Mouse (Mus musculus): ENCODE measurements at regions not wholly inside any gene's neighbourhood (a gene's known extent, or its start where the extent isn't known, plus 50 kb on each side); places are given as distances from the start of the nearest gene placed in this dataset.
"Not testable (repeated sequence)": the region's sequence is repeated elsewhere in the genome, so short reads cannot be mapped to it uniquely, and the experiment has no call there.

- no peak for DNase-seq (ENCODE audit: low spot score)
- WGBS = 76% methylated on average over 5 of the region's 5 CpGs
- H3K27me3 ChIP-seq (ENCODE audit: insufficient read depth, poor library complexity, severe bottlenecking) = peaks cover 6% of the 10 kb centered on the region; the same call in 1 of the 2 replicates
- no peak overlapping the region for H3K4me3 ChIP-seq
- H3K9me3 ChIP-seq = no peaks in the 10 kb centered on the region
- no peaks in the 10 kb centered on the region for H3K4me1 ChIP-seq
- no peaks in the 10 kb centered on the region for H3K36me3 ChIP-seq
- H3K27ac ChIP-seq = no peak overlapping the region
These were observed 126.0 kb upstream of the Syt13 start for GRCm38 (mm10) chr2:92788875-92789274.

GRCm38 (mm10) chr2:92790374-92790773 is 124.5 kb upstream of the Syt13 start:
- Histone ChIP-seq H3K4me1 (no peaks in the 10 kb centered on the region), H3K36me3 (no peaks in the 10 kb centered on the region), H3K27ac (no peak overlapping the region), H3K4me3 (no peak overlapping the region), H3K9me3 (no peaks in the 10 kb centered on the region), H3K27me3 (ENCODE audit: insufficient read depth, poor library complexity, severe bottlenecking) (peaks cover 6% of the 10 kb centered on the region; the same call in 1 of the 2 replicates)
- 95% methylated on average over 2 of the region's 2 CpGs for WGBS
- DNase-seq (ENCODE audit: low spot score) = no peak

- no peak overlapping the region for H3K4me3 ChIP-seq
- no peak for DNase-seq (ENCODE audit: low spot score)
These were observed 115.1 kb upstream of the Syt13 start for GRCm38 (mm10) chr2:92799770-92800169.

GRCm38 (mm10) chr2:92800667-92801066 is 114.2 kb upstream of the Syt13 start:
- Histone ChIP-seq H3K4me3 (no peak overlapping the region), H3K27ac (no peak overlapping the region), H3K9me3 (no peaks in the 10 kb centered on the region), H3K27me3 (ENCODE audit: insufficient read depth, poor library complexity, severe bottlenecking) (0 out of 2 replicates have a peak, but pooled peaks cover 13% of the 10 kb centered on the region), H3K36me3 (no peaks in the 10 kb centered on the region), H3K4me1 (peaks cover 10% of the 10 kb centered on the region; the same call in 1 of the 2 replicates)
- WGBS = 50% methylated on average over 5 of the region's 5 CpGs
- no peak for DNase-seq (ENCODE audit: low spot score)

More at GRCm38 (mm10) chr2:92799770-92800169, 115.1 kb upstream of the Syt13 start:
- H3K4me1 ChIP-seq = peaks cover 5% of the 10 kb centered on the region; the same call in 1 of the 2 replicates
- WGBS = 87% methylated on average over 4 of the region's 4 CpGs
- no peak overlapping the region for H3K27ac ChIP-seq
- H3K9me3 ChIP-seq = no peaks in the 10 kb centered on the region
- H3K36me3 ChIP-seq = no peaks in the 10 kb centered on the region
- H3K27me3 ChIP-seq (ENCODE audit: insufficient read depth, poor library complexity, severe bottlenecking) = 0 out of 2 replicates have a peak, but pooled peaks cover 13% of the 10 kb centered on the region

- H3K9me3 ChIP-seq = no peaks in the 10 kb centered on the region
- peaks cover 31% of the 10 kb centered on the region for H3K4me1 ChIP-seq
- H3K27me3 ChIP-seq (ENCODE audit: insufficient read depth, poor library complexity, severe bottlenecking) = peaks cover 27% of the 10 kb centered on the region
- 68% methylated on average over 1 of the region's 1 CpGs for WGBS
- H3K27ac ChIP-seq = peak overlapping the region; percentile 36; the same call in 1 of the 2 replicates
- no peak overlapping the region for H3K4me3 ChIP-seq
- DNase-seq (ENCODE audit: low spot score) = no peak
- H3K36me3 ChIP-seq = no peaks in the 10 kb centered on the region
These were observed 110.0 kb upstream of the Syt13 start for GRCm38 (mm10) chr2:92804916-92805315.

GRCm38 (mm10) chr2:92805761-92806160 is 109.1 kb upstream of the Syt13 start:
- H3K4me1 ChIP-seq = peaks cover 31% of the 10 kb centered on the region
- no peaks in the 10 kb centered on the region for H3K36me3 ChIP-seq
- WGBS = 37% methylated on average over 4 of the region's 4 CpGs
- no peaks in the 10 kb centered on the region for H3K9me3 ChIP-seq
- H3K27ac ChIP-seq = 0 out of 2 replicates have a peak overlapping the region, but pooled peaks have one; percentile 16
- DNase-seq (ENCODE audit: low spot score) = no peak
- H3K4me3 ChIP-seq = no peak overlapping the region
- peaks cover 32% of the 10 kb centered on the region for H3K27me3 ChIP-seq (ENCODE audit: insufficient read depth, poor library complexity, severe bottlenecking)

GRCm38 (mm10) chr2:92806481-92807195 is 108.3 kb upstream of the Syt13 start:
- DNase-seq (ENCODE audit: low spot score) = no peak
- Histone ChIP-seq H3K27ac (peak overlapping the region; percentile 13; the same call in 1 of the 2 replicates), H3K4me3 (no peak overlapping the region), H3K9me3 (no peaks in the 10 kb centered on the region), H3K36me3 (no peaks in the 10 kb centered on the region), H3K27me3 (ENCODE audit: insufficient read depth, poor library complexity, severe bottlenecking) (peaks cover 32% of the 10 kb centered on the region), H3K4me1 (peaks cover 27% of the 10 kb centered on the region)
- WGBS = 9% methylated on average over 5 of the region's 7 CpGs

GRCm38 (mm10) chr2:92807404-92807803 is 107.5 kb upstream of the Syt13 start:
- DNase-seq (ENCODE audit: low spot score) = no peak
- Histone ChIP-seq H3K4me3 (no peak overlapping the region), H3K36me3 (no peaks in the 10 kb centered on the region), H3K9me3 (no peaks in the 10 kb centered on the region), H3K27me3 (ENCODE audit: insufficient read depth, poor library complexity, severe bottlenecking) (peaks cover 33% of the 10 kb centered on the region), H3K4me1 (peaks cover 27% of the 10 kb centered on the region), H3K27ac (0 out of 2 replicates have a peak overlapping the region, but pooled peaks have one; percentile 2)
- WGBS = 10% methylated on average over 8 of the region's 8 CpGs

GRCm38 (mm10) chr2:92808121-92808520 is 106.8 kb upstream of the Syt13 start:
- Histone ChIP-seq H3K4me1 (peaks cover 27% of the 10 kb centered on the region), H3K9me3 (no peaks in the 10 kb centered on the region), H3K36me3 (no peaks in the 10 kb centered on the region), H3K27me3 (ENCODE audit: insufficient read depth, poor library complexity, severe bottlenecking) (peaks cover 38% of the 10 kb centered on the region), H3K4me3 (no peak overlapping the region), H3K27ac (no peak overlapping the region)
- no peak for DNase-seq (ENCODE audit: low spot score)
- 63% methylated on average over 4 of the region's 4 CpGs for WGBS

- Histone ChIP-seq H3K27me3 (ENCODE audit: insufficient read depth, poor library complexity, severe bottlenecking) (peaks cover 38% of the 10 kb centered on the region), H3K4me1 (peaks cover 27% of the 10 kb centered on the region), H3K36me3 (no peaks in the 10 kb centered on the region), H3K9me3 (no peaks in the 10 kb centered on the region), H3K4me3 (no peak overlapping the region), H3K27ac (no peak overlapping the region)
- DNase-seq (ENCODE audit: low spot score) = no peak
- 35% methylated on average over 3 of the region's 3 CpGs for WGBS
These were observed 105.7 kb upstream of the Syt13 start for GRCm38 (mm10) chr2:92809226-92809625.

- Histone ChIP-seq H3K27me3 (ENCODE audit: insufficient read depth, poor library complexity, severe bottlenecking) (peaks cover 38% of the 10 kb centered on the region), H3K9me3 (no peaks in the 10 kb centered on the region), H3K36me3 (no peaks in the 10 kb centered on the region), H3K4me1 (peaks cover 25% of the 10 kb centered on the region), H3K4me3 (no peak overlapping the region), H3K27ac (no peak overlapping the region)
- WGBS = 74% methylated on average over 4 of the region's 4 CpGs
- no peak for DNase-seq (ENCODE audit: low spot score)
These were observed 105.1 kb upstream of the Syt13 start for GRCm38 (mm10) chr2:92809681-92810323.

GRCm38 (mm10) chr2:92810956-92811355 is 103.9 kb upstream of the Syt13 start:
- H3K27ac ChIP-seq; H3K36me3 ChIP-seq; DNase-seq (ENCODE audit: low spot score); H3K9me3 ChIP-seq; H3K4me3 ChIP-seq: not testable (repeated sequence)
- H3K4me1 ChIP-seq = peaks cover 18% of the 10 kb centered on the region
- H3K27me3 ChIP-seq (ENCODE audit: insufficient read depth, poor library complexity, severe bottlenecking) = peaks cover 38% of the 10 kb centered on the region
- WGBS = 8% methylated on average over 6 of the region's 6 CpGs

GRCm38 (mm10) chr2:92813028-92813427 is 101.9 kb upstream of the Syt13 start:
- DNase-seq (ENCODE audit: low spot score) = no peak
- no peaks in the 10 kb centered on the region for H3K9me3 ChIP-seq
- H3K36me3 ChIP-seq = no peaks in the 10 kb centered on the region
- WGBS = 73% methylated on average over 11 of the region's 11 CpGs
- H3K27ac ChIP-seq = no peak overlapping the region
- no peak overlapping the region for H3K4me3 ChIP-seq
- H3K27me3 ChIP-seq (ENCODE audit: insufficient read depth, poor library complexity, severe bottlenecking) = peaks cover 24% of the 10 kb centered on the region
- no peaks in the 10 kb centered on the region for H3K4me1 ChIP-seq
